ENCODE assay signal across 12 mouse cellular contexts in the genomic region with DNA sequence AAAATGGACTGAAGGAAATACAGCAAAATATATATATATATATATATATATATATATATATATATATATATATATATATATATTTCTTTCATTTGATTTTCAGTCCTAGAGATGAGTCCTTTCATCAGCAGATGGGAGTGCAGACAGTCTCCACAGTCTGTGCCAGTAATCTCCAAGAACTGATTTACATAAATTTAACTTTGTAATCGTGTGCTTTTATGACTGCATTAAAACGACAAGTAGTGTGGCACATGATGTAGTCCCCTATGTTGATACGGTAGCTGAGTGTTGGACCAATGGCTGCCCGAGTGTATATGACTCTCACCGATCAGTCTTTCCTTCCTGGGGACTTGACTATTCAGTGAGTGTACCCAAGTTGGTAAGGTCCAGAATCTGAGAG.
"Had no signal": no experiment of that assay in that cellular context is flagged by ENCODE, and none has a peak within 500 bp of the region (broad histone marks: within the 10 kb centered on the region; RNA-seq: fewer than 3 reads in every experiment).

No protein-coding gene starts in this region.

- H3K4me2 ChIP-seq: kidney, embryonic 15.5 days; limb, embryonic 12.5 days; liver, embryonic 13.5 days; neural tube, embryonic 13.5 days; stomach, embryonic 15.5 days had no signal

- H3K27me3 ChIP-seq: kidney, embryonic 15.5 days; limb, embryonic 12.5 days; liver, embryonic 13.5 days; neural tube, embryonic 13.5 days; stomach, embryonic 15.5 days had no signal

- H3K36me3 ChIP-seq: kidney, embryonic 15.5 days; limb, embryonic 12.5 days; liver, embryonic 13.5 days; neural tube, embryonic 13.5 days; stomach, embryonic 15.5 days had no signal

- H3K27ac ChIP-seq: kidney, embryonic 15.5 days; limb, embryonic 12.5 days; liver, embryonic 13.5 days; neural tube, embryonic 13.5 days; stomach, embryonic 15.5 days had no signal

- H3K4me1 ChIP-seq: kidney, embryonic 15.5 days; limb, embryonic 12.5 days; liver, embryonic 13.5 days; stomach, embryonic 15.5 days had no signal

- H3K9me3 ChIP-seq: kidney, embryonic 15.5 days; limb, embryonic 12.5 days; liver, embryonic 13.5 days; neural tube, embryonic 13.5 days; stomach, embryonic 15.5 days had no signal

- H3K9ac ChIP-seq: kidney, embryonic 15.5 days; limb, embryonic 12.5 days; liver, embryonic 13.5 days; liver, postnatal 0 days; neural tube, embryonic 13.5 days; stomach, embryonic 15.5 days had no signal

- ATAC-seq: liver, postnatal 0 days; midbrain, embryonic 16.5 days had no signal

- DNase-seq: kidney, postnatal 25 days; liver; liver, embryonic 13.5 days; liver, postnatal 0 days; right cerebral cortex, postnatal 14 days; thymus, adult 2 months; thymus, postnatal 25 days had no signal

- H3K4me3 ChIP-seq: kidney, embryonic 15.5 days; limb, embryonic 12.5 days; liver, embryonic 13.5 days; neural tube, embryonic 13.5 days; stomach, embryonic 15.5 days had no signal
